Mouse (Mus musculus) embryo, embryonic 10 days (tissue): ENCODE measurements around the gene Cyp2s1.

Source experiments
- DNase-seq: peaks from one replicate; pipeline ENCODE4 v3.0.0-alpha.2; 2015; ENCODE audit warnings: low spot score

Gene Cyp2s1

DNA sequence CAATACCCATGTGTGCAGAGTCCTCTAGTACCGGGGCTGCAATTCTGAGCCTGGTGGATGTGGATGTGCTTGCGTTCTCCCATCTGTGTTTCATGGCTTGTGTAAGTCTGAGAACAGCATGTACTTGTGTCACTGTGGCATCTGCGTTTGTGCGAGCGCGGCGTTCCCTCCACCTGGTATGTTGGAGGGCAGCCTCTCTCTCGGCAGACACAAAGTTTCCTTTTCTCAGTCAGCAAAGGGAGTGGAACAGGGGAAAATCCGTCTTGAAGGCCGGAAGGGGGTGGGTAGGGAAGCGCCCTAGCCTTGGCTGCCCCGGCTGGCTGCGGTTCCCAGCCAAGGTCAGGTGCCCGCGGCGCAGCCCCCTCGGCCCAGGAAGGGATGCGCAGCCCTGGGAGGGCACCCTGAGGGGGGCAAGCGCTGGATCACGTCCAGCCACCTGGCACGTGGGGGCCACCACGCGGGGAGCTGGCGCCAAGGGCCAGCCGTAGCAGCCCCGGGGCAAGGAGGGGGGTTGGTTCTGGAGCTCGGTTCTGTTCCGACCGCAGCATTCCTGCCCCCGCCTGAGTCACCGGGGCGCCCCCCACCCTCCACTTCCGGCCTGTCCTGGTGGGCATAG is 35.3 kb downstream of the Cyp2s1 start:
- peak; percentile 23 for DNase-seq

DNA sequence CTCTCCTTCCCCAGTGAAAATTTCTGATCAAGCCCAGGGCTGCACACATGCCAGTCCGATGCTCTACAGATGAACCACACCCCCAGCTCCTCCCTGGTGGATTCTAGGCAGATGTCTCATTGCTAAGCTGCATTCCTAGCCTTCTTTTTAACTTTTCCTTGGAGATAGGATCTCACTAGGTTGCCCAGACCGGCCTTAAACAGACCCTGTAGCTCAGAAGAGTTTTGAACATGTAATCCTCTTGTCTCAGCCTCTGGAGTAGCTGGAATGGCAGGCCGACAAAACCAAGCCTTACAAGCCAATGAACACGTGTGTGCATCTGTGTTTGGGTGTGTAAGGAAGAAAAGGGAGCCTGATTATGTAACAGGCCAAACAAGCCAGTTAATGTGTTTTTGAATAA is 36.0 kb downstream of the Cyp2s1 start:
- no peak for DNase-seq

GRCm38 (mm10) chr7:25780021-25780420 is 36.7 kb downstream of the Cyp2s1 start:
- DNase-seq = no peak

DNA sequence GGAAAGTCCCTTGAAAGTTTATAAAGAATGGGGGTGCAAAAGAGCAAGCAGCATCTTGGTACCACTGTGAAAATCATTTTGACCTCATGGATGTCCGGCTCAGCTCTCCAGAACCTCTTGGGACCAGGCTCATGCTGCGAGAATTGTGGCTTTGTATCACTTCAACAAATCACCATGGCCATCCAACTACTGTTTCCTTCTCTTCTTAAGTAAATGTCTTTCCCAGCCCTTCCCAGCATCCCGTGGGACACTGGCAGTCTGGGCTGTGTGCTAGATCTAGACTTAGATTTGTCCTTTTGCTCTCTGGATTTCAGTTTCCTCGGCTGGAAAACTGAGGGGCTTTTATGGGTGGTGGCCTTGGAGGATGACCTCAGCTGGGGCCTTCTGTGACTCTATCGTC is 48.5 kb downstream of the Cyp2s1 start:
- no peak for DNase-seq

- no peak for DNase-seq
Measured at GRCm38 (mm10) chr7:25766108-25766507, 50.6 kb downstream of the Cyp2s1 start.

- DNase-seq = peak; percentile 52
Measured at GRCm38 (mm10) chr7:25764221-25764620, 52.5 kb downstream of the Cyp2s1 start.

DNA sequence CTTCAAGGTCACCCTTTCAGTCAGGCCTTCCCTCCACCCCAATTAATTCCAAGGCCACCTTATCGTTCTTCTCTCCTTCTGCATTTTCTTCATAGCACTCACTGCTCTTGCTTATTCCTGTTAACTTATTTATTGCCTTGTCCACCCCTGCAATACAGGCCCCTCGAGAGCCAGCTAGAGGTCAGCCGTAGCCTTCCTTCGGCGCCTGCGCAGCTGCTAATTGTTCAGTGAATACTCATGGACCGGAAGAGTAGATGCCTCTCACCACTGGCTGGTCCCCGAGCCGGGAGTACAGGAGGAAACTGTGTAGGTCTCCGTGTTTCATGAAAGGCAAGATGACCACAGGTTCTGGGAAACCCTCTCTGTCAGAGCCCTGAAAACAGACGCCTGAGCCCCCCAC is 53.0 kb downstream of the Cyp2s1 start:
- DNase-seq = peak; percentile 9

- DNase-seq = no peak
Measured at GRCm38 (mm10) chr7:25761354-25761753, 55.4 kb downstream of the Cyp2s1 start.

GRCm38 (mm10) chr7:25756011-25756410 is 60.7 kb downstream of the Cyp2s1 start:
- DNase-seq = peak; percentile 84

- DNase-seq = peak; percentile 78
Measured at GRCm38 (mm10) chr7:25755468-25755833, 61.3 kb downstream of the Cyp2s1 start.

DNA sequence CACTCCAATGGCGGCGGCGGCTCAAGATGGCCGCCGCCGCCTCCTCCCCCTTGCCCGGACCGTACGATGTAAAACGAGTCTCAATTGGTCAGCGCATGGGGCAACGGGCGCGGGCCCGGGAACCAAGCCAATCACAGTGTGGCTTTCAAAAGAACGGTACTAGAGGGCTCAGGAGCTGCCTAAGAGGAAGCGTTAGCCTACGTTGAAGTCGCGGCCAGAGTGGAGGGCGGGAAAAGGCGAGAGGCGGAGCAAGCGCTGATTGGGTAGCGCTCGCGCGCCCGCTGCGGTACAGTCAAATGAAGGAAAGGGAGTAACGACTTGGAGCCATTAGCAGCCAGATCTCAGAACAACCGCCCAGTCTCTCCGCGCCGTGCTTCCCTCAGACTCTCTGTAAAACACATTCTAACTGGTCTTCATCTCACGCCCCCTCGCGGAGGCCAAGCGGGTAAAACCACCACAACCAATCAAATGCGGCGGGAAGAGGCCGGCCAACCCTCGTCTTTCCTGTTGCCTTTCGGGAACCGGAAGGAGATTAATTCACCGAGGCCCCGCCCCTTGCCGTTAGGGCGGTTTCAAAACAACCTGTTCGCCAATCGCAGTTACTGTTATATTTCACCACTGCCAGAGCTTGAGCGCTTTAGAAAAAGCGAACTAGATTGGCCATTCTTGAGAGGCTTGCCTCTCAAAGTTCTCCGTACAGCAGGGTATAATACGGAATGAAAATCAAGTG is 61.8 kb downstream of the Cyp2s1 start, which contains the start of gene Hnrnpul1:
Gene Hnrnpul1, minus strand, starts transcription at position 20 of the 730 bp plus-strand sequence.
- DNase-seq = peak; percentile 98

DNA sequence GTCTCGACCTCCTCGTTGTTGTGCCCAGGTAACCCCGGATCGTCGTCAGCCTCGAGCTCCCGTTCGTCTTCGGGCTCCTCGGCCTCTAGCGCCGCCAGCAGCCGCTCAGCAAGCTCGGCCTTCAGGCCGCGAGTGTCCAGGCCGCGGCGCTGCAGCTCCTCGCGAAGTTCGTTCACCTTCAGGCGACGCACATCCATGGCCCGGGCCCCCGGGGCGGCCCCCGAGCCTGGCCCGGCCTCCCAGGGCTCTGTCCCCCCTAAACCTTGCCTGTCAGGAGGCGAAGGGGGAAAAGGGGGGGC is 62.3 kb downstream of the Cyp2s1 start:
- DNase-seq = peak; percentile 51

- peak; percentile 15 for DNase-seq
Measured at GRCm38 (mm10) chr7:25753643-25754438, 62.9 kb downstream of the Cyp2s1 start.

DNA sequence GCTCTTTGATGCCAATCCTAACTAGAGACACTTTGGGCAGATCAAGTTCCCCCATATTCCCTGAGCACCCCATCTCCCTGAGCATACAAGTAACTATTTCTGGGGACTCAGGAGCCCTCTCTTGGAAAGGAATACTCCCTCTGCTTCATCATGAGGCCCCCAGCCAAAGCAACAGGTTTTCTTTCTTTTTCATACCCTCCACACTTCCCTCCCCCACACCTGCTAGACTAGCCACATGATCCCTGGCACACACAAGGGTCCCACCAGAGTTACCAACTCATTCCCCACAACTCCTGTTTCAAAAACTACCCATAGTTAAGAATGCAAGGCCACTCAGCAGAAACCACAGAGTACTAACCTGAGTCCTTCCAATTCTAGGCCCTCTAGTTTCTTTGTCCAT is 63.6 kb downstream of the Cyp2s1 start:
- no peak for DNase-seq
